Mouse (Mus musculus) forebrain, embryonic 16.5 days (tissue): ENCODE measurements around the gene Kctd7. TPM values are rescaled to one million over a fixed set of nuclear protein-coding genes. Genes with fewer than 3 reads are reported as not detected.
A peak's percentile ranks its signal among the peaks of the same experiment; 100 is the strongest.

Experiments used
- ATAC-seq: fragments of 200-750 bp; cut with Nextera tagmentation; 2 replicates; pipeline ENCODE4 v1.8.0; 2017; ENCODE audit warnings: mild to moderate bottlenecking, moderate library complexity
- H3K27ac ChIP-seq: fragments of 300-500 bp; sonication (generic); 2 replicates; pipeline ENCODE4 v1.5.1; 2014; ENCODE audit warnings: low read length, control low read depth
- H3K27me3 ChIP-seq: fragments of 300-500 bp; sonication (generic); replicated peaks from 2 replicates; pipeline ENCODE4 v1.6.1; 2014; ENCODE audit warnings: low read length; ENCODE audit not compliant: control insufficient read depth, insufficient read depth
- H3K36me3 ChIP-seq: fragments of 300-500 bp; sonication (generic); 2 replicates; pipeline ENCODE4 v1.6.1; 2014; ENCODE audit not compliant: control insufficient read depth, insufficient read depth
- H3K4me1 ChIP-seq: fragments of 300-500 bp; sonication (generic); replicated peaks from 2 replicates; pipeline ENCODE4 v1.6.1; 2014; ENCODE audit warnings: low read length; ENCODE audit not compliant: control insufficient read depth, insufficient read depth
- H3K4me2 ChIP-seq: fragments of 300-500 bp; sonication (generic); 2 replicates; pipeline ENCODE4 v1.6.1; 2014; ENCODE audit warnings: mild to moderate bottlenecking, low read length, control low read depth
- H3K4me3 ChIP-seq: fragments of 300-500 bp; sonication (generic); replicated peaks from 2 replicates; pipeline ENCODE4 v1.5.1; 2014; ENCODE audit warnings: mild to moderate bottlenecking, low read length, control low read depth
- H3K9ac ChIP-seq: fragments of 300-500 bp; sonication (generic); replicated peaks from 2 replicates; pipeline ENCODE4 v1.6.1; 2014; ENCODE audit warnings: low read depth, low read length, control low read depth
- H3K9me3 ChIP-seq: fragments of 300-500 bp; sonication (generic); 2 replicates; pipeline ENCODE4 v1.6.1; 2016; ENCODE audit warnings: low read length; ENCODE audit not compliant: control insufficient read depth
- WGBS: fragments of 180-500 bp; shearing (Covaris S2); extraction: QIAGEN DNeasy Blood & Tissue Kit; methylation state at CpG from one replicate; pipeline ENCODE4 v1.1.7; 2014; 5-methylcytosine and 5-hydroxymethylcytosine counted together
- polyA plus RNA-seq: library from polyadenylated mRNA; unstranded; fragments of >200 nt; fragmentation: Nextera tagmentation; extraction: Ambion mirVana; gene quantifications from 2 replicates; pipeline ENCODE4 v1.2.1, GENCODE M21; 2015

The Kctd7 gene
- polyA plus RNA-seq, 1 experiment from 2014 or later = 14.9 TPM

DNA sequence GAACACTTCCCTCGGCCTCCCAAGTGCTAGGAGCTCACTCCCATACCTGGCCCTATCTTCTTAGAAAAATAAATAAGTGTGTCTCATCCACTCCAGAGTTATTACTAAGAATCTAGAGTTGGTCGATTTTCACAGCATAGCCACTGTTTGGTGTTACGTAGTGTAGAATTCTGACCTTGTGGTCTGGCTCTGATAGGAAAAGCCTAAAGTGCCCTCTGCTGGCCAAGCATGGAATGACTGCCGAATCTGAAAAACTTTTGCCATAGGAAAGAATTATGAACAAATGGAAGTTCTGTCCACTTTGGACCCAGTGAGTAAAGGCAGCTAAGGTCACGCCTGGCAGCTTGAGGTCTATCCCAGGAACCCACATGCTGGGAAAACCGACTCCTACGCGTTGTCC is 5.3 kb upstream of the Kctd7 start:
- Histone ChIP-seq H3K4me2 (no peak overlapping the region), H3K9ac (no peak overlapping the region), H3K4me1 (peaks cover 4% of the 10 kb centered on the region; the same call in 1 of the 2 replicates), H3K9me3 (no peaks in the 10 kb centered on the region), H3K4me3 (no peak overlapping the region), H3K36me3 (no peaks in the 10 kb centered on the region), H3K27ac (no peak overlapping the region), H3K27me3 (no peaks in the 10 kb centered on the region)
- ATAC-seq = no peak
- 27% methylated on average over 8 of the region's 8 CpGs for WGBS

DNA sequence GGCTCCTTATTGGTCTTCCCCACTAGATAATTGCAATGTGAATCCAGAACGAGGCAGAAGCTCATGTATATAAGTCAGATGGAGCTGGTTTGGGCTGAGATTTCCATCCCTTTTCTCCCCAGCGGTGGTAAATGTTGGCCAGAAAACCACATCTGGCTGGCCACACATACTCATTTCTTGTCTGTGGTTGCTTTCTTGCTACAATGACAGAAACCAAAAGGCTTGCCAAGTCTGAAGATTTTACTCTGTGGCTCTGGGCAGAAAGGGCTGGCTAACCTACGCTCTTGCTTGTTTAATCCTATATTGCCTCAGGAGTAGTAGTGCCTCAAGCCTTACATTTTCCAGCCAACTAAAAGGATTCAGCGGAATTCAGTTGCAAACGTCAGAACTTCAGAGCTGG is 3.5 kb upstream of the Kctd7 start:
- no peak for ATAC-seq
- Histone ChIP-seq H3K27ac (no peak overlapping the region), H3K27me3 (no peaks in the 10 kb centered on the region), H3K4me3 (no peak overlapping the region), H3K36me3 (no peaks in the 10 kb centered on the region), H3K9ac (no peak overlapping the region), H3K9me3 (no peaks in the 10 kb centered on the region), H3K4me1 (peaks cover 14% of the 10 kb centered on the region), H3K4me2 (no peak overlapping the region)
- 82% methylated on average over 5 of the region's 5 CpGs for WGBS

DNA sequence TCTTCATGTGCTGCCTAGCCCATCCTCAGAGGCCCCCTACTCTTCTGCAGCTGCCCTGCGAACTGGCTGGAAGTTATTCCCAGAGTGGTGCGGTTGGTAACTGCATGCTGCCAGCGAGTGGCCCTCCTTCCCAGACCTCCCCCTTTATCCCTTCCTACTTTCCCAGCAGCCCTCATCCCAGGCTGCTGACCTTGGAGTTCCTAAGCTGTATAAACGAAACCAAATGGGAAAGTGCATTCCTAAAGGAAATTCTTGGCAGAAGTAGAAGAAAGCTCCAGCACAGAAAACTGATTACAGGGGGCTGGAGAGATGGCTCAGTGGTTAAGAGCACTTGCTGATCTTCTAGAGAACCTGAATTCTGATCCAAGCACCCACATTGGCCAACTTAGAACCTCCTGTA is 2.6 kb upstream of the Kctd7 start:
- Histone ChIP-seq H3K27me3 (no peaks in the 10 kb centered on the region), H3K9me3 (no peaks in the 10 kb centered on the region), H3K27ac (no peak overlapping the region), H3K4me3 (no peak overlapping the region), H3K4me1 (peaks cover 14% of the 10 kb centered on the region), H3K36me3 (no peaks in the 10 kb centered on the region), H3K4me2 (no peak overlapping the region), H3K9ac (no peak overlapping the region)
- WGBS = 72% methylated on average over 4 of the region's 4 CpGs
- ATAC-seq = no peak

DNA sequence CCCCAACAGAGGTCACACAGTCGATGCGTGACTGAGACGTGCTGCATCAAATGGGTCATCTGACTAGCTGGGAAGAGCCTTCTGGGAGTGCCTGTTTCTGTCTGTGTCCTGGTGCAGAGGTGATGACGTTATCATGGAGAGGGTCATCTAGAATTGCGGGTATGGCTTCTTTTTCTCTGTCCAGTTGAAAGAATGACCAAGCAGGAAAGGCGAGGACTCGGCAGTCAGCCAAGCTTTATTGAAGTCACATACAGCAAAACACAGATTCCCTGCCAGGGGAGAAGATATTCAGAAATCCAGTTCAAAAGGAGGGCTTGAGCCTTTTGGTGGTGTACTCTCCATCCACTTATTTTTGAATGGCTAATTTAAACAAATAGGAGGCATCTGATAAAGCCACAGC is 1.6 kb upstream of the Kctd7 start:
- Histone ChIP-seq H3K27me3 (no peaks in the 10 kb centered on the region), H3K9me3 (no peaks in the 10 kb centered on the region), H3K4me2 (no peak overlapping the region), H3K27ac (no peak overlapping the region), H3K4me3 (no peak overlapping the region), H3K9ac (no peak overlapping the region), H3K36me3 (no peaks in the 10 kb centered on the region), H3K4me1 (peaks cover 14% of the 10 kb centered on the region)
- ATAC-seq = no peak
- WGBS = 93% methylated on average over 7 of the region's 7 CpGs

DNA sequence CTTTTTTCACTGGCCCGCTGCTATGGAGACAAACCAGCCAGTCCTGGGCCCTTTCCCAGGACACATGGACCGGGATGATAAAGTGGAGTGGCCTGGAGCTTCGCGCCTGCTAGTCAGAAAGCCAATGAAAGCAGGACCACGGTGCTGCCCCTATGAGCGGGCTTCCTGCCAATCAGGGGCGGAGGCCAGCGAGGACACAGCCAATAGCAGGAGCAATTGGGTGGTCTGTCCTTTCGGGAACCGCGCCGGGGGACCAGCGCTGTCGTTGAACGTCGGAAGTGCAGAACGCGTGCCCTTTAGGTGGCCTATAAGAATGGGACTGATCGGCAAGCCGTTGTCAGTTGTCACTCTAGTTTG is 706 bp upstream of the Kctd7 start:
- WGBS = 3% methylated on average over 20 of the region's 20 CpGs
- peak overlapping the region; percentile 60 for H3K9ac ChIP-seq
- H3K36me3 ChIP-seq = peaks cover 4% of the 10 kb centered on the region; the same call in 1 of the 2 replicates
- peak; percentile 32 for ATAC-seq
- peak overlapping the region; percentile 76 for H3K4me2 ChIP-seq
- H3K27me3 ChIP-seq = no peaks in the 10 kb centered on the region
- peak overlapping the region; percentile 72 for H3K4me3 ChIP-seq
- no peaks in the 10 kb centered on the region for H3K9me3 ChIP-seq
- H3K27ac ChIP-seq = peak overlapping the region; percentile 85
- H3K4me1 ChIP-seq = peaks cover 14% of the 10 kb centered on the region

DNA sequence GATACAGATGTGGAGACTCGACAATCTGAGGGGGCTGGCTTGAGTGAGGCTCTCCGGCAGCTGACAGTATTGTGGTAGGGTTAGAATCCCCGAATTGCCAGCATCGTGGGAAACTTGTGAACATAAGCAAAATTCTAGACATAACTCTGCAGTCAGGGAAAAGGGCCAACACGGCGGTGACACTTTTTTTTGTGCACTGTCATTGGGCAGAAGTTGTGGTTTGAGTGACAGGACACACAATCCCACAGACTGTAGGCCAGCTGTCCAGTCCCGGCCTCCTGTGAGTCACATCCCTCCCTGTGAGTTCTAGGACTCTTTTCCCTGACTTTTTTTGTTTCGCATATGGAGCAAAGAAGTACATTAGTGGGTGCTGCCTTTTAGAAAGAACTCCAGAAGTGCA is 1.3 kb downstream of the Kctd7 start:
- H3K27me3 ChIP-seq = no peaks in the 10 kb centered on the region
- 87% methylated on average over 8 of the region's 8 CpGs for WGBS
- H3K4me2 ChIP-seq = peak overlapping the region; percentile 81
- H3K4me3 ChIP-seq = peak overlapping the region; percentile 72; the same call in 1 of the 2 replicates
- H3K27ac ChIP-seq = no peak overlapping the region
- no peak overlapping the region for H3K9ac ChIP-seq
- no peak for ATAC-seq
- H3K36me3 ChIP-seq = peaks cover 4% of the 10 kb centered on the region; the same call in 1 of the 2 replicates
- no peaks in the 10 kb centered on the region for H3K9me3 ChIP-seq
- H3K4me1 ChIP-seq = peaks cover 14% of the 10 kb centered on the region

DNA sequence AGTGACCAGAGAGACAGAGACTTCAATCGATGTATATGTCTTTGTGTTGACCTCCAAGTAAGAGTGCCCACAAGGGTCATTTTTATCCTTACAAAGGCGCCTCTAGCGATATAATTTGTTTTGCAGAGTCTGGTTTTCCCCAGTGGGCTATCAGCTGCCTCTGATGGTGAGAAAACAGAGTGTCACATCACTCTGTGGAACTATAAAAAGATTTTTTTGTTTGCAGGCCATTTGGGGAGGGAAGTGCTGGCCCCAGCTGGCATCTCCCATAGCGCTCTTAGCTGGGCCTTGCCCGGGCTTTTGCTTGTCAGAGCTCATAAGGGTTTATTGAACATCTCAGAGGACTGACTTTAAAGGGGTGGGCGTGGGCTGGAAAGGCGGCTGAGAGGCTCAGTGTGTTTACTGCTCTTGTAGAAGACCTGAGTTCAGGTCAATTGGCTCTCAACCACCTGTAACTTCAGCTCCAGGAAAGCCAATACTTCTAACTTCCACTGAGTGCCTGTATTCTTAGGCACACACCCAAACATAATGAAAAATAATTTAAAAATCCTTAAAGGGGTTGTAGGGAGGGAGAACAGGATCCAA is 5.2 kb downstream of the Kctd7 start:
- 83% methylated on average over 7 of the region's 7 CpGs for WGBS
- no peaks in the 10 kb centered on the region for H3K27me3 ChIP-seq
- no peak overlapping the region for H3K9ac ChIP-seq
- peaks cover 21% of the 10 kb centered on the region for H3K36me3 ChIP-seq
- H3K4me1 ChIP-seq = peaks cover 10% of the 10 kb centered on the region
- no peaks in the 10 kb centered on the region for H3K9me3 ChIP-seq
- H3K27ac ChIP-seq = no peak overlapping the region
- no peak overlapping the region for H3K4me3 ChIP-seq
- no peak overlapping the region for H3K4me2 ChIP-seq
- ATAC-seq = no peak

DNA sequence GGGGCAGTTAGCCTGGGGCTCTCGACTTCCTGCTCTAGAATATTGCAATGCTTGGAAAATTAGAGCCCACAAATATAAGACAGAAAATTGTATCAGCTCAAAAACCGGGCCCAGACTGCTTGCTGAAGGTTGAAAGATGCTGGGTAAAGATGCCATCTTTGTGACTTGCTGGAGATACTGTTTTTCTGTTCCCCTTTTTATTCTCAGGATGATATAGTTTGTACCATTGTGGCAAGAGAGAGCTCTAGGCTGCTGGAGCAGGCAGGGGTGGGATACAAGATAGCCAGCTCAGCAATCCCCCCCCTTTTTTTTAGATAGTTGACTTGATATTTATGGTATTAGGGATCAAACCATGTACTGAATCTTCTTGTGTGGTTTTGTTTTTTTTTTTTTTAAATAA is 9.6 kb downstream of the Kctd7 start:
- no peak overlapping the region for H3K4me2 ChIP-seq
- H3K27me3 ChIP-seq = no peaks in the 10 kb centered on the region
- no peak for ATAC-seq
- no peaks in the 10 kb centered on the region for H3K9me3 ChIP-seq
- H3K9ac ChIP-seq = no peak overlapping the region
- H3K27ac ChIP-seq = no peak overlapping the region
- H3K4me3 ChIP-seq = no peak overlapping the region
- H3K36me3 ChIP-seq = peaks cover 16% of the 10 kb centered on the region
- WGBS = 90% methylated on average over 2 of the region's 2 CpGs
- no peaks in the 10 kb centered on the region for H3K4me1 ChIP-seq

DNA sequence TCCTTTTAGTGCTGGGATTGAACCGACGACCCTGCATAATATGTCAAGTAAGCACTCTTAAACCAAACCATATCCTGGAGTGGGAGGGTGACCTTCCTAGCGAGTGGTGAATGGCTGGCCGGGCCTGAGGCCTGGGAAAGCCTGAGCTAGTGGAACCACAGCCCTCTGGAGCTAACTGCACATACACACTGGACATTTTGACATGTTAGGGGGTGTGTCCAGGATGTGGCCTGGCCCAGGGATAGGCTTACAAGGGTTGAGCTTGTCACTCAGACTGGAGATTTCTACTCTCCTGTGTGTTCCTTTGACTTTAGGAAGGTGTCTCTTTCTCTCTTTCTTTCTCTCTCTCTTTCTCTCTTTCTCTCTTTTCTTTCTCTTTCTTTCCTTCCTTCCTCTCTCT is 13.9 kb downstream of the Kctd7 start:
- Histone ChIP-seq H3K27me3 (no peaks in the 10 kb centered on the region), H3K4me3 (no peak overlapping the region), H3K9ac (no peak overlapping the region), H3K9me3 (no peaks in the 10 kb centered on the region), H3K27ac (no peak overlapping the region), H3K36me3 (no peaks in the 10 kb centered on the region), H3K4me1 (no peaks in the 10 kb centered on the region), H3K4me2 (no peak overlapping the region)
- 81% methylated on average over 4 of the region's 4 CpGs for WGBS
- no peak for ATAC-seq

DNA sequence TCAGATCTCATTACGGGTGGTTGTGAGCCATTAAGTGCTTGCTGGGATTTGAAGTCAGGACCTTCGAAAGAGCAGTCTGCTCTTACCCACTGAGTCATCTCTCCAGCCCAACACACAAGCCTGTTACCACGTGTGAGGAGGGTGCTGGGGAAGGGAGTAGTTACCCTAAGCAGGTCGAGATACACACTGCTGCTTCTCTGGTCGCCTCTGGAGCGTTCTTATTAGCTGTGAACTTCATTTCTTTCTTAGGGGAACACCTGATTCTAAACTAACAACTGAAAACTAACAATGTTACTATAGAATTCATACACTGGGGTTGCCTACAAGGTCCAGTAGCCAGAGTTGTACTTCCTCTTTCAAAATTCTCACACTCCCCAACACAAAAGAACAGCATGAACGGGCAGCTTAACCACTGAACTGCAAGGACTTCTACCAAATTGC is 15.1 kb downstream of the Kctd7 start:
- WGBS = 62% methylated on average over 7 of the region's 7 CpGs
- no peak overlapping the region for H3K4me3 ChIP-seq

More for the DNA sequence above, 15.1 kb downstream of the Kctd7 start:
- Histone ChIP-seq H3K27me3 (no peaks in the 10 kb centered on the region), H3K9me3 (no peaks in the 10 kb centered on the region), H3K27ac (no peak overlapping the region), H3K36me3 (no peaks in the 10 kb centered on the region), H3K4me1 (no peaks in the 10 kb centered on the region), H3K9ac (no peak overlapping the region), H3K4me2 (no peak overlapping the region)
- no peak for ATAC-seq
